Mouse (Mus musculus): ENCODE data around the gene Sost. TPM values are rescaled to one million over a fixed set of nuclear protein-coding genes. Genes with fewer than 3 reads are reported as not detected.

Gene Sost
- total RNA-seq, 1 experiment from 2014 or later = not detected

GRCm38 (mm10) chr11:101916772-101917171 is 50.0 kb downstream of the Sost start:
- ATAC-seq (replicated peaks; ENCODE audit: insufficient number of reproducible peaks, low FRiP score, low TSS enrichment, poor library complexity, severe bottlenecking) = no peak

GRCm38 (mm10) chr11:101913591-101913990 is 53.2 kb downstream of the Sost start:
- no peak for ATAC-seq (replicated peaks; ENCODE audit: insufficient number of reproducible peaks, low FRiP score, low TSS enrichment, poor library complexity, severe bottlenecking)

Other genes with a start within 250 kb of the Sost start
- gene Dhx8, start 234.1 kb downstream of the Sost start, total RNA-seq (2017) = 45.9 to 64.3 TPM (median 49.0 TPM) in 3 replicates
- gene Etv4, start 181.6 kb downstream of the Sost start, total RNA-seq (2017) = not detected in 3 replicates
- gene Meox1, start 72.6 kb downstream of the Sost start, total RNA-seq (2017) = not detected in 3 replicates
- gene Cfap97d1, start 17.3 kb upstream of the Sost start, total RNA-seq (2017) = 2.4 TPM in 1 of 3 replicates, not detected in the others
- gene Dusp3, start 20.0 kb upstream of the Sost start, total RNA-seq (2017) = 32.4 to 36.2 TPM (median 35.3 TPM) in 3 replicates
- gene Mpp3, start 61.4 kb upstream of the Sost start, total RNA-seq (2017) = not detected in 3 replicates
- 2.0 to 8.0 TPM (median 3.3 TPM) in 3 replicates for gene Cd300lg, start 74.5 kb upstream of the Sost start, total RNA-seq (2017)
- gene Mpp2, start 121.5 kb upstream of the Sost start, total RNA-seq (2017) = not detected in 3 replicates
- not detected in 3 replicates for gene Ppy, start 134.3 kb upstream of the Sost start, total RNA-seq (2017)
- gene Pyy, start 140.8 kb upstream of the Sost start, total RNA-seq (2017) = not detected in 3 replicates
- gene Nags, start 178.5 kb upstream of the Sost start, total RNA-seq (2017) = not detected in 3 replicates
- gene Tmem101, start 189.4 kb upstream of the Sost start, total RNA-seq (2017) = 3.1 to 9.5 TPM (median 5.5 TPM) in 3 replicates
- gene Lsm12, start 218.3 kb upstream of the Sost start, total RNA-seq (2017) = 26.7 to 93.0 TPM (median 26.9 TPM) in 3 replicates
- 6.1 to 10.7 TPM (median 9.1 TPM) in 3 replicates for gene G6pc3, start 222.6 kb upstream of the Sost start, total RNA-seq (2017)

Data from monocyte, adult 5-6 weeks (primary cell).